Mouse (Mus musculus) kidney, postnatal 0 days (tissue): ENCODE measurements around the gene Olfr311. TPM values are rescaled to one million over a fixed set of nuclear protein-coding genes. Genes with fewer than 3 reads are reported as not detected.
A peak's percentile ranks its signal among the peaks of the same experiment; 100 is the strongest.
"Not testable (repeated sequence)": the region's sequence is repeated elsewhere in the genome, so short reads cannot be mapped to it uniquely, and the experiment has no call there.

ENCODE experiments used
- ATAC-seq: fragments of 200-750 bp; cut with Nextera tagmentation; replicated peaks from 2 replicates; pipeline ENCODE4 v1.8.0; 2017; ENCODE audit warnings: low read depth, moderate number of reproducible peaks, moderate TSS enrichment, moderate library complexity; ENCODE audit not compliant: low FRiP score
- DNase-seq: peaks from one replicate; pipeline ENCODE4 v3.0.0-alpha.2; 2016; ENCODE audit warnings: low spot score
- H3K27ac ChIP-seq: fragments of 300-500 bp; sonication (generic); 2 replicates; pipeline ENCODE4 v1.5.1; 2014; ENCODE audit warnings: mild to moderate bottlenecking
- H3K27me3 ChIP-seq: fragments of 300-500 bp; sonication (generic); 2 replicates; pipeline ENCODE4 v1.6.1; 2014; ENCODE audit warnings: low read length, mixed read lengths; ENCODE audit not compliant: insufficient read depth
- H3K36me3 ChIP-seq: fragments of 300-500 bp; sonication (generic); 2 replicates; pipeline ENCODE4 v1.6.1; 2014; ENCODE audit warnings: low read length, mixed read lengths; ENCODE audit not compliant: insufficient read depth
- H3K4me1 ChIP-seq: fragments of 300-500 bp; sonication (generic); replicated peaks from 2 replicates; pipeline ENCODE4 v1.6.1; 2014; ENCODE audit warnings: antibody characterized with exemption, low read length, mixed read lengths; ENCODE audit not compliant: insufficient read depth
- H3K4me2 ChIP-seq: fragments of 300-500 bp; sonication (generic); 2 replicates; pipeline ENCODE4 v1.6.1; 2014; ENCODE audit warnings: mild to moderate bottlenecking, low read length, moderate library complexity, mixed read lengths
- H3K4me3 ChIP-seq: fragments of 300-500 bp; sonication (generic); replicated peaks from 2 replicates; pipeline ENCODE4 v1.5.1; 2014; ENCODE audit warnings: low read depth, low read length
- H3K9ac ChIP-seq: fragments of 300-500 bp; sonication (generic); 2 replicates; pipeline ENCODE4 v1.6.1; 2014; ENCODE audit warnings: low read depth, low read length
- H3K9me3 ChIP-seq: fragments of 300-500 bp; sonication (generic); replicated peaks from 2 replicates; pipeline ENCODE4 v1.6.1; 2016; ENCODE audit warnings: low read length, inconsistent platforms, mixed read lengths
- CTCF ChIP-seq: IDR thresholded peaks from 2 replicates; pipeline ENCODE4 v1.5.1; 2016; ENCODE audit warnings: antibody characterized with exemption, low read depth, mild to moderate bottlenecking, moderate library complexity
- WGBS: fragments of 180-500 bp; shearing (Covaris S2); extraction: QIAGEN DNeasy Blood & Tissue Kit; methylation state at CpG from one replicate; pipeline ENCODE4 v1.1.7; 2014; 5-methylcytosine and 5-hydroxymethylcytosine counted together
- polyA plus RNA-seq: library from polyadenylated mRNA; unstranded; fragments of >200 nt; fragmentation: Nextera tagmentation; extraction: Ambion mirVana; gene quantifications from 2 replicates; pipeline ENCODE4 v1.2.1, GENCODE M21; 2015

Gene Olfr311
- polyA plus RNA-seq, 1 experiment from 2014 or later = not detected

DNA sequence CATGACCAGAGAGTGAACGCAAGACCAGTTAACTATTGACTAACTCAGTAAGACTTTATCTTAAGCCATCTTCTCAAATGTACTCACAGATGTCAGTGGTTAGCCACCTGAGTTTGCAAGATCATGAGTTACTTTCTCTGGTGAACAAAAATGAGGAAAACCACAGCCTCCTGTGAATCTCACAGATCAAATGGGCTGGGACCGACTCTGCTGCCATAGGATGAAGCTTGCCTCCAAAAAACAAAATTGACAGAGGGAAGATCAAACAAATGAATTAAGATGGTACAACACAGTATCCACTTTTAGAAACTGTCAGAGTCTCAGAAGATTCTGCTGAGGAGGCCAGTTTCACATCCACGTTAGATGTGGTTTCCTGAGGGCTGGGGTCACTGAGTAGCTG is 9.3 kb upstream of the Olfr311 start:
- whole genome bisulfite sequencing = 79% methylated on average over 3 of the region's 3 CpGs
- ATAC-seq (no peak), DNase-seq (no peak)

DNA sequence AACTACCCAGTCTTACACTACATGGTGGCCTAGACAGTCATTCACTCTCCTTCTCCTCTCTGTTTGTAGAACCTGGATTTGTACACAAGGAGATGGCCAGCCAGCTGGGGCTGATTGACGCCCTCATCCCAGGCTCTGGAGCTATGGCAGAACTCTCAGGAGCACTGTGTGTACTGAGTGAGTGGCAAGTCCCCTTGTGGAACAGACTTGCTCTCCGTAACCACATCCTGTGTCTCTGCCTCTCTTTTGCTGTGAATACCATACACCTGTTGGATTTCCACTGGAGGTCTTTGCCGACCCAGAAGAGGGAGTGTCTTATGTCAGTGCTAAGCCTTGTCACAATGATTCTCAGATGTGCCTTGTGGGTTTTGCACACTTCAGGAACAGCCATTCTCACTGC is 6.5 kb upstream of the Olfr311 start:
- ATAC-seq, H3K4me3 ChIP-seq, H3K27me3 ChIP-seq, H3K9ac ChIP-seq, H3K4me1 ChIP-seq, H3K4me2 ChIP-seq, H3K9me3 ChIP-seq, H3K36me3 ChIP-seq, DNase-seq, H3K27ac ChIP-seq: not testable (repeated sequence)
- WGBS = 83% methylated on average over 3 of the region's 3 CpGs

More for the DNA sequence above, 9.3 kb upstream of the Olfr311 start:
- no peaks in the 10 kb centered on the region for H3K36me3 ChIP-seq
- no peak overlapping the region for H3K4me3 ChIP-seq
- TF ChIP-seq CTCF = no peak
- H3K9me3 ChIP-seq = no peaks in the 10 kb centered on the region
- H3K9ac ChIP-seq = no peak overlapping the region
- H3K27ac ChIP-seq = no peak overlapping the region
- no peaks in the 10 kb centered on the region for H3K27me3 ChIP-seq
- H3K4me2 ChIP-seq = no peak overlapping the region
- H3K4me1 ChIP-seq = no peaks in the 10 kb centered on the region

DNA sequence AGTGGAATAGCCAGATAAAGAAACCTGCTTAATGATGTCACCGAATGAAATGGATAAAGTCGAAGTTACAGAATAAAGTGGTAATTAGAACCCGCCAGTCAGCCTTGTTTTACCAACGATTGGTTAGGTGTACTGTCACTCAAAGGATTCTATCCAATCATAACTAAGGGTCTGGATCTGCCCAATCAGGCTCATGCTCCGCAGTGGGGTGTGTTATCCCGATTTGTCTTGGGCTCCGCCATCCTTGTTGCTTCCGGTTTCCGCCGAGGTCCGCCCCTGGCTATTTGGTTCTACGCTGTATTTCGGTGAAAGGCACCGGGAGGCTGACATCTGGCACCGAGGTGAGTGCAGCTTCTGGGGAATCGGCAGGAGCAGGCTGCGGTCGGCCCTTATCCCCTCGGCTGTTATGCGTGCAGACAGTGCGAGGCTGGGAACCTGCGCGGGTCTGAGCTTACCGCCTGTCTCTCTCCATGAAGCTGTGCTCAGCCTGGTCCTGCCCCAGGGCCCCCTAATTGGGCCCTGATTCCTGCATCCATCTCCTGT is 7.9 kb downstream of the Olfr311 start, which contains the start of gene Gm12258:
Gm12258 (plus strand) TSS at position 240 of the 543 bp plus-strand sequence.
- Histone ChIP-seq H3K36me3 (peaks cover 16% of the 10 kb centered on the region; the same call in 1 of the 2 replicates), H3K4me2 (peak within 1 kb of the TSS; percentile 78), H3K4me3 (peak within 1 kb of the TSS; percentile 56), H3K9me3 (no peaks in the 10 kb centered on the region), H3K9ac (peak within 1 kb of the TSS; percentile 71), H3K4me1 (no peaks in the 10 kb centered on the region), H3K27me3 (no peaks in the 10 kb centered on the region), H3K27ac (peak within 1 kb of the TSS; percentile 40; the same call in 1 of the 2 replicates)
- DNase-seq (peak; percentile 97), ATAC-seq (peak; percentile 100)
- WGBS = under 1% methylated on average over 24 of the region's 24 CpGs
- TF ChIP-seq CTCF = no peak

DNA sequence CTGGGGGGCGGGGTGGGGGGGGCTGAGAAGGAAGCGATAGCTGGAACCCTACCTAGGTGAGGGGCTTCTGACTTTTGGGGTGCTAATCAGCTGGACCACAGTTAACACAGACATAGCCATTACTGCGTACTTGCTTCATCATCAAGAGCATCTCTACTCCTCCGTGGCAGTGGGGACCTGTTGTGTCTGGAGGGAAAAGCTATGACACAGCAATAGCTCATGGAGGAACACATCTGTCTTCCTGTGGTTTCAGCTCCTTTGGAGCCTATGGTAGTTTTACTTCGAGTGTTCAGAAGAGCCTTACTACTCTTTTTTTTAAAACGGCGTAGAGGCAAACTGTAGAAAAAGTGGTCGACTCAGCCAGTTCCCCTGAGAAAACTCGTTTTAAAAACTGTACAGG is 8.6 kb downstream of the Olfr311 start:
- ATAC-seq = no peak

DNA sequence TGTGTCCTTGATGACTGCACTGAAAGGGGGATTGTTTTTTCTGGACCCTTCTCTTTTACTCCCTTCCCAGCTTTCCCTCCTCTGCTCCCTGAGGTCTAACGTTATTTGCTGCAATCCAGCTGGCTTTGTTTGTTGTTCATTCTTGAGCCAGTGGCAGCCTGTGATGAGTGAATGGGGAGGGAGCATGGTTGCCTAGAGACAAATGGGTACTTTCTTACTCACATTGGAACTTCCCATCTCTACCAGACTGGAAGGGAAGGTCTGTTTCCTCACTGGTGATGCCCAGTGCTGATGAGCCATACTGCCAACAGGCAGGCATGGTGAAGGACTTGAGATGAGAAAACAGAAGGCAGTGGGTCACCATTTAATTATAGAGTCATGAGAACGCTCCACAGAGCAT is 10.7 kb downstream of the Olfr311 start:
- no peak overlapping the region for H3K4me2 ChIP-seq
- ATAC-seq = no peak
- DNase-seq = no peak
- no peak overlapping the region for H3K27ac ChIP-seq
- no peak for TF ChIP-seq CTCF
- 60% methylated on average over 2 of the region's 2 CpGs for WGBS
- H3K9ac ChIP-seq = no peak overlapping the region
- no peak overlapping the region for H3K4me3 ChIP-seq
- H3K4me1 ChIP-seq = no peaks in the 10 kb centered on the region
- H3K27me3 ChIP-seq = no peaks in the 10 kb centered on the region
- no peaks in the 10 kb centered on the region for H3K9me3 ChIP-seq
- H3K36me3 ChIP-seq = peaks cover 24% of the 10 kb centered on the region

More for the DNA sequence above, 8.6 kb downstream of the Olfr311 start:
- no peak for TF ChIP-seq CTCF
- Histone ChIP-seq H3K9ac (peak overlapping the region; percentile 71), H3K27me3 (no peaks in the 10 kb centered on the region), H3K4me2 (peak overlapping the region; percentile 78), H3K4me1 (no peaks in the 10 kb centered on the region), H3K9me3 (no peaks in the 10 kb centered on the region), H3K36me3 (peaks cover 16% of the 10 kb centered on the region; the same call in 1 of the 2 replicates), H3K27ac (no peak overlapping the region), H3K4me3 (peak overlapping the region; percentile 56)
- DNase-seq = no peak
- 43% methylated on average over 9 of the region's 9 CpGs for WGBS

DNA sequence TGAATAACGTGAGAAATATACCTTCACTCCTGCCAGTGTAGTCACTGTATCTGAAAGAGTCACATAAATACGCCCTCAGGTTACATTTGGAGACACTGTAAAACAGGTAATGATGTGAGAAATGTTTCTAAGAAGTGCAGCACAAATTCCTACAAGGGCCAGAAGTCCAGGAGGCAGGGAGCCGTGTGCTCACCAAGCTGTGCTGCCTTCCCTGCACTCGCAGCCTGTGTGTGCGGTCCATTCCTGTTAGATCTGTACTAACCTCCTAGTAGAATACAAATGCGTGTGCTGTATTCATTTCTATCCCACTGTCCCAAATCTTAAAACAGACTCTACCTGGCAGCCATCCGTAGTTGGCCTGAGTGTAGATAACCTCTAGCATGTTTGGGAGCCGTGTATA is 21.7 kb downstream of the Olfr311 start:
- DNase-seq = no peak
- TF ChIP-seq CTCF = no peak
- Histone ChIP-seq H3K36me3 (peaks cover 38% of the 10 kb centered on the region), H3K27me3 (no peaks in the 10 kb centered on the region), H3K4me3 (no peak overlapping the region), H3K27ac (no peak overlapping the region), H3K4me1 (no peaks in the 10 kb centered on the region), H3K9ac (no peak overlapping the region), H3K4me2 (no peak overlapping the region), H3K9me3 (peaks cover 10% of the 10 kb centered on the region; the same call in 1 of the 2 replicates)
- 95% methylated on average over 8 of the region's 8 CpGs for WGBS
- no peak for ATAC-seq
